9 mouse cellular contexts compared by ENCODE assay signal in genomic region chr17:6054934-6055355, GRCm38 (mm10). TPM values are rescaled to one million over a fixed set of nuclear protein-coding genes. Genes with fewer than 3 reads are reported as not detected.
A peak's percentile ranks its signal among the peaks of the same experiment; 100 is the strongest.
DNase-seq lines count a peak whose midpoint lies in the region; ATAC-seq and TF ChIP-seq lines count a peak whose summit lies in the region.
"Had no signal": no experiment of that assay in that cellular context is flagged by ENCODE, and none has a peak within 500 bp of the region (broad histone marks: within the 10 kb centered on the region; RNA-seq: fewer than 3 reads in every experiment).

No protein-coding gene starts in this region.

- no peak for ATAC-seq in cerebellum, adult (ENCODE audit: insufficient number of reproducible peaks, low FRiP score, low TSS enrichment)
- no peak for ATAC-seq in liver, embryonic 12.5 days
- ATAC-seq in liver, embryonic 13.5 days (ENCODE audit: low read depth) = no peak

- H3K4me3 ChIP-seq in cerebellum, adult 2 months (replicated peaks; ENCODE audit: insufficient read depth, low read depth, low read length) = no peak overlapping the region
- no peak overlapping the region for H3K4me3 ChIP-seq in liver, embryonic 12.5 days
- H3K4me3 ChIP-seq in liver, embryonic 13.5 days (replicated peaks) = no peak overlapping the region
- H3K4me3 ChIP-seq: limb, embryonic 12.5 days had no signal

- H3K27me3 ChIP-seq in cerebellum, adult 2 months (ENCODE audit: control insufficient read depth, insufficient read depth, low read length) = no peaks in the 10 kb centered on the region
- no peaks in the 10 kb centered on the region for H3K27me3 ChIP-seq in liver, embryonic 12.5 days (replicated peaks)
- no peaks in the 10 kb centered on the region for H3K27me3 ChIP-seq in liver, embryonic 13.5 days
- H3K27me3 ChIP-seq: limb, embryonic 12.5 days had no signal

- WGBS in cerebellum, adult 2 months = 31% methylated on average over 5 of the region's 5 CpGs
- WGBS in liver, embryonic 12.5 days (ENCODE audit: insufficient replicate concordance) = 19% methylated on average over 5 of the region's 5 CpGs
- 14% methylated on average over 5 of the region's 5 CpGs for WGBS in liver, embryonic 13.5 days (ENCODE audit: insufficient replicate concordance)

- peaks cover 10% of the 10 kb centered on the region; the same call in 1 of the 2 replicates for H3K36me3 ChIP-seq in liver, embryonic 12.5 days
- H3K36me3 ChIP-seq in liver, embryonic 13.5 days = 0 out of 2 replicates have a peak, but pooled peaks cover 2% of the 10 kb centered on the region

- DNase-seq in cerebellum, adult 2 months = peak in 1 of 2 experiments; percentile 36
- peak; percentile 63 for DNase-seq in liver
- peak; percentile 61 to 78 for DNase-seq in adrenal gland, postnatal 36 days
- peak; percentile 16 to 43 for DNase-seq in heart, postnatal 36 days
- peak; percentile 44 for DNase-seq in liver, embryonic 13.5 days
- DNase-seq in retina, embryonic 14.5 days (ENCODE audit: low spot score) = peak; percentile 82

- peak; percentile 33; the same call in 1 of the 2 replicates for TF ChIP-seq CTCF in cerebellum, adult 2 months (IDR thresholded peaks at IDR 0.05; ENCODE audit: borderline replicate concordance, insufficient read depth, low read depth, low read length)

- no peak overlapping the region for H3K4me2 ChIP-seq in liver, embryonic 12.5 days
- no peak overlapping the region for H3K4me2 ChIP-seq in liver, embryonic 13.5 days
- H3K4me2 ChIP-seq: limb, embryonic 12.5 days had no signal

- intact Hi-C loops in heart, postnatal 36 days (cut with DNase I) = no loop called here

- no peaks in the 10 kb centered on the region for H3K9me3 ChIP-seq in liver, embryonic 12.5 days (replicated peaks)
- H3K9me3 ChIP-seq in liver, embryonic 13.5 days (replicated peaks) = no peaks in the 10 kb centered on the region
- H3K9me3 ChIP-seq: limb, embryonic 12.5 days had no signal

- H3K4me1 ChIP-seq in cerebellum, adult 2 months (ENCODE audit: control insufficient read depth, insufficient read depth, low read length) = no peaks in the 10 kb centered on the region
- H3K4me1 ChIP-seq in liver, embryonic 12.5 days = no peaks in the 10 kb centered on the region
- no peaks in the 10 kb centered on the region for H3K4me1 ChIP-seq in liver, embryonic 13.5 days (replicated peaks)
- H3K4me1 ChIP-seq: limb, embryonic 12.5 days had no signal

- no peak overlapping the region for H3K9ac ChIP-seq in liver, embryonic 12.5 days
- no peak overlapping the region for H3K9ac ChIP-seq in liver, embryonic 13.5 days
- H3K9ac ChIP-seq: limb, embryonic 12.5 days had no signal

- H3K27ac ChIP-seq in cerebellum, adult 2 months (ENCODE audit: insufficient read depth, low read length) = no peak overlapping the region
- no peak overlapping the region for H3K27ac ChIP-seq in liver, embryonic 12.5 days
- no peak overlapping the region for H3K27ac ChIP-seq in liver, embryonic 13.5 days
- H3K27ac ChIP-seq: limb, embryonic 12.5 days had no signal

- TF ChIP-seq POLR2A in cerebellum, adult 2 months (IDR thresholded peaks at IDR 0.05; ENCODE audit: borderline replicate concordance, insufficient read depth, low read length) = no peak

RNA-seq across cellular contexts. Expression of gene Serac1, which starts 24.6 kb away (rescaled TPM):
- 20.7 and 21.8 TPM in 2 replicates for polyA plus RNA-seq in cerebellum, adult 2 months (2012; rRNA removed)
- 2.2 TPM in 2 replicates for polyA plus RNA-seq in liver, embryonic 12.5 days (2016; fragmentation: Nextera tagmentation; extraction: Ambion mirVana)
- total RNA-seq in adrenal gland, postnatal 36 days (2021) = 1 to 10 TPM; 6.6 to 7.7 TPM
- total RNA-seq in heart, postnatal 36 days (2021) = 1 to 10 TPM; 6.3 to 7.4 TPM
- polyA plus RNA-seq in liver, embryonic 13.5 days (2015; fragmentation: Nextera tagmentation; extraction: Ambion mirVana) = 1.4 and 1.6 TPM in 2 replicates

RNA-seq across cellular contexts. Expression of gene Gtf2h5, which starts 24.6 kb away (rescaled TPM):
- polyA plus RNA-seq in cerebellum, adult 2 months (2012; rRNA removed) = 67.4 and 72.4 TPM in 2 replicates
- 97.7 and 101 TPM in 2 replicates for polyA plus RNA-seq in liver, embryonic 12.5 days (2016; fragmentation: Nextera tagmentation; extraction: Ambion mirVana)
- 10 to 100 TPM; 86.7 to 90.8 TPM for total RNA-seq in adrenal gland, postnatal 36 days (2021)
- 10 to 100 TPM; 64.9 to 70.5 TPM for total RNA-seq in heart, postnatal 36 days (2021)
- polyA plus RNA-seq in liver, embryonic 13.5 days (2015; fragmentation: Nextera tagmentation; extraction: Ambion mirVana) = 106 and 111 TPM in 2 replicates

RNA-seq across cellular contexts. Expression of gene Tulp4, which starts 51.3 kb away (rescaled TPM):
- polyA plus RNA-seq in cerebellum, adult 2 months (2012; rRNA removed) = 144 and 151 TPM in 2 replicates
- 40.1 and 42.7 TPM in 2 replicates for polyA plus RNA-seq in liver, embryonic 12.5 days (2016; fragmentation: Nextera tagmentation; extraction: Ambion mirVana)
- total RNA-seq in adrenal gland, postnatal 36 days (2021) = 10 to 100 TPM; 84.4 to 86.5 TPM
- total RNA-seq in heart, postnatal 36 days (2021) = 100 to 1,000 TPM; 105 to 115 TPM
- polyA plus RNA-seq in liver, embryonic 13.5 days (2015; fragmentation: Nextera tagmentation; extraction: Ambion mirVana) = 39.3 and 40.1 TPM in 2 replicates
